Mouse (Mus musculus) naive thymus-derived CD4-positive, alpha-beta T cell, adult 2 months (primary cell): ENCODE measurements around the gene Rbck1.
"Not testable (repeated sequence)": the region's sequence is repeated elsewhere in the genome, so short reads cannot be mapped to it uniquely, and the experiment has no call there.

Source experiments
- DNase-seq: peaks from one replicate; pipeline ENCODE4 v3.0.0-alpha.2; 2011; ENCODE audit warnings: low read depth

The Rbck1 gene

GRCm38 (mm10) chr2:152294541-152294940 is 37.9 kb downstream of the Rbck1 start:
- DNase-seq, result no peak

- DNase-seq, result peak; percentile 96
Measured at GRCm38 (mm10) chr2:152293727-152294475, 38.6 kb downstream of the Rbck1 start, which contains the start of gene Tbc1d20. Gene Tbc1d20 (plus strand): TSS chr2:152293828.

- DNase-seq, result no peak
Measured at GRCm38 (mm10) chr2:152293179-152293726, 39.2 kb downstream of the Rbck1 start.

- DNase-seq, result no peak
Measured at GRCm38 (mm10) chr2:152292475-152292874, 40.0 kb downstream of the Rbck1 start.

- DNase-seq, result not testable (repeated sequence)
Measured at GRCm38 (mm10) chr2:152289623-152290022, 42.8 kb downstream of the Rbck1 start.

GRCm38 (mm10) chr2:152288046-152288445 is 44.4 kb downstream of the Rbck1 start:
- no peak for DNase-seq

GRCm38 (mm10) chr2:152287560-152287959 is 44.9 kb downstream of the Rbck1 start:
- no peak for DNase-seq

- DNase-seq, result no peak
Measured at GRCm38 (mm10) chr2:152281407-152281806, 51.0 kb downstream of the Rbck1 start.

GRCm38 (mm10) chr2:152273639-152274038 is 58.8 kb downstream of the Rbck1 start:
- DNase-seq, result peak; percentile 30
